Mouse (Mus musculus) kidney, postnatal 25 days (tissue): ENCODE measurements around the gene Zfp60.
"Not testable (repeated sequence)": the region's sequence is repeated elsewhere in the genome, so short reads cannot be mapped to it uniquely, and the experiment has no call there.

Experiments
- DNase-seq, 2 experiments: peaks; one replicate each; pipeline ENCODE4 v3.0.0; 2021; ENCODE audit warnings: mixed read lengths in 2 of 2

The Zfp60 gene

DNA sequence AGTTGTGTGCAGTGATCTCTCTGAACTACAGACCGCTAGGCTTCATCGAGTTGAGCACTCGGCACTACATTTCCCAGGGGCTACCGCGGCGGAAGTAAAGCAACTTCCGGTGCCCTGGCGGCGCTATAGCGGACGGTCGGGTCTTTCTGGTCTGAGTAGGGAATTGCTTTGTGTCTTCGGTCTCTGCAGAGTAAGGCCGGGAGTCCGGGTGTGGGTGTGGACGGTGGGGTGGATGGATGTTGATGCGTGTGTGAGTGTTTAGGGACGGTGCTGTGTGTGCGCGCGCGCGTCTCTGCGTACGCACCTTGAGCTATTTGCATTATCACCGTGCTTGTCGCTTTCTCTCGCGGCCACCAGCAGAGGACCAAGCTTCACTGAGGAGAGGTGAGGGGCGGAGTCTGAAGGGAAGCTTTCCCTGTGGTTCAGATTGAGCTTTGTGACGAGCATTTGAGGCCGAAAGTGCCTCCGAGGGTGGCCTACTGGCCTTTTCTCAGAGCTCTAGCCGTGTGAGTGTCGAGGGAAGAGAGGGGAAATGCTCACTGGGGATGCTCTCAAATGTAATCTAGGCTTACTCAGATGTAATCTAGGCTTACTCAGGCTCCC, at the start of gene Zfp60:
Zfp60 (plus strand) TSS at position 109 of the 603 bp plus-strand sequence.
- DNase-seq = peak; percentile 86 to 91

GRCm38 (mm10) chr7:27683218-27683617, 48.0 kb upstream of the Zfp60 start:
- DNase-seq = no peak

DNA sequence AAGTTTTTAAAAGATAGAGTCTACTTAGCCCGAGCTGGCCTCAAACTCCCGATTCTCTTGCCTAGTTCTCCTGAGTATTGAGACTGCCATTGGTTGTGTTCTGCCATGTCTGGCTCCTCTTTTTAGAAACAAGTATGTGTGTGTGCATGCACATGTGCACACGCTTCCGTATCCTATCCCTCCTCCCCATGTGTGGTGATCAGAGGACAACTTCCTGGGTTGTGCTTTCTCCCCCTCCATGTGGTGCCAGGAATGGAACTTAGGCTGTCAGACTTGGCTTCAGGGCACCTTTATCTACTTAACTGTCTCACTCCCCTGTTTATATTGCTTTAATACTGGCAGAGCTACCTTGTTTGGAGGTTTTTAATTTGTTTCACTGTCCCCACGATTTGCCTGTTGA, 46.0 kb upstream of the Zfp60 start:
- no peak for DNase-seq

GRCm38 (mm10) chr7:27685681-27686080, 45.5 kb upstream of the Zfp60 start:
- DNase-seq = no peak

GRCm38 (mm10) chr7:27687043-27687442, 44.1 kb upstream of the Zfp60 start:
- no peak for DNase-seq

GRCm38 (mm10) chr7:27687836-27688235, 43.4 kb upstream of the Zfp60 start:
- no peak for DNase-seq

GRCm38 (mm10) chr7:27688246-27688788, 42.9 kb upstream of the Zfp60 start:
- no peak for DNase-seq

GRCm38 (mm10) chr7:27688815-27689612, 42.2 kb upstream of the Zfp60 start, which contains the start of gene Zfp607b:
TSS of gene Zfp607b (plus strand) at chr7:27689340.
- peak; percentile 91 to 96 for DNase-seq

DNA sequence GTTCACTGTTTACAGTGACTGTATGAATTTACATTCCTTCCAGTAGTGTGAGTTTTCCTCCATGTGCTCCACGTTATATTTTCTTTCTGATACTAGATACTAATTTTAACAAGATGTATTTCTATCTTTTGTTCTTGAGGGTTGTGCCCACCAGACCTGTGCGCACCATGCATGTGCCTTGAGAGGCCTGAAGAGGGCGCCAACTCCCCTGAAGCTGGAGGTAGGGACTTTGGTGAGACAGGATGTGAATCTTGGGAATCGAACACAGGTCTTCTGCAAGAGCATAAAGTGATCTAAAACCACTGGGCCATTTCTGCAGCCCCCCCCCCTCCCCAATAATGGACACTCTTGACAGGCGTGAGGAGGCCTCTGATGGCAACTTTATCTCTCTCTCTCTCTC, 40.1 kb upstream of the Zfp60 start:
- DNase-seq = peak; percentile 26 to 45

- DNase-seq = no peak
Measured at GRCm38 (mm10) chr7:27696711-27697110, 34.5 kb upstream of the Zfp60 start.

GRCm38 (mm10) chr7:27710402-27710801, 20.8 kb upstream of the Zfp60 start:
- no peak for DNase-seq

DNA sequence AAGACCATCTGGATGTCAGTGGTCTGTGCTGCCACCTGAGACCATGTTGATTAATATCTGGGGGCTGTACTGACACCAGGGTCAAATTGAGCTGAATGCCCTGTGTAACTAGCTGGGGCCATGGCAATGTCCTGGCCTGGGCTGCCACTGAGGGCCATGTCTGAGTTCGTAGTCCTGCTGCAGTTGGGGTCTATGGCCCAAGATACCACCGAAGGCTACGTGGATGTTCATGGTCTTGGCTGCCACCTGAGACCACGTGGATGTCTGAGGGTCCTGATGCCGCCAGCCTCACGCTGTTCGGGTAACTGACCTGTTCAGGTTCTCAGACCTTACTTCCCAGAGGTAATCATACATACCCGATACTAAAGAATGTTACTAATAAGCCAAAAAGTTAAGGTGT, 9.2 kb upstream of the Zfp60 start:
- no peak for DNase-seq

GRCm38 (mm10) chr7:27725566-27726538, 5.3 kb upstream of the Zfp60 start:
- DNase-seq = peak in 1 of 2 experiments; percentile 34

DNA sequence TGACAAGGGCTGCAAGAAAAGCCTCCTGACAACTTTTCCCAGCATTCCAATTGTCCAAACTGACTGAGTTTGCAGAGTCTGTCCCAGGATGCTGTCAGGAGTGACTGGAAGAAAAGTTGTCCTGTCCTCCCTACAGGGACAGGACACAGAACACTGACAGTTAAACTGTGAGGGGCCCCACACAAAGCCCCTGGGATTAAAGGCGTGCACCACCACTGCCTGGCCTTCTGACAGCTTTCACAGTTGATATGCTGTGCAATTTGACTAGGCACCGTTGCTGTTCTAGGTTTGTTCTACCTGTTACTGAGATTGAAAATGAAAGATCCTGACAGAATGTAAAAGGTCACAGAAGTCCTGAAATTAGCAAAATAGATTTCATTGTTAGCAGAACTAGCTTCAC, 3.7 kb upstream of the Zfp60 start:
- no peak for DNase-seq

DNA sequence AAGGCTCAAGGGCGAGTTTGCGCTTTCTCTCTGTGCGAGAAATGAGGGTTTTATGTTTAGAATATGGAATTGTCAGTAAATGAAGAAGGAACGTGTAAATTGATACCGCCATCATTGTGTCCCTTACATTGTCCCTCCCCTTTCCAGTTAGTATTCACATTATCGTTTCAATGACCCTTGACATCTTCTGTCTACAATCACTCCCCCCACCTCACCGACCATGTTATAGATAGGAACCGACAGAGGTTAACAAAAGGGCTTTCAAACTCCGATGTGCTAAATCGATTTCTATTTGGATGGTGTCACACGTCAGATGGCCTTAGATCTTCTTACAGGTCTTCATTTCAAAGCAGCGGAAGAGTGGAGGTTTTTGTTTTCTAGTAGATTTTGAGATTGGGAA, 757 bp downstream of the Zfp60 start:
- no peak for DNase-seq

- no peak for DNase-seq
Measured at GRCm38 (mm10) chr7:27732508-27732907, 1.3 kb downstream of the Zfp60 start.

GRCm38 (mm10) chr7:27735457-27735856, 4.3 kb downstream of the Zfp60 start:
- DNase-seq = no peak

GRCm38 (mm10) chr7:27756351-27757047, 25.3 kb downstream of the Zfp60 start:
- no peak for DNase-seq

DNA sequence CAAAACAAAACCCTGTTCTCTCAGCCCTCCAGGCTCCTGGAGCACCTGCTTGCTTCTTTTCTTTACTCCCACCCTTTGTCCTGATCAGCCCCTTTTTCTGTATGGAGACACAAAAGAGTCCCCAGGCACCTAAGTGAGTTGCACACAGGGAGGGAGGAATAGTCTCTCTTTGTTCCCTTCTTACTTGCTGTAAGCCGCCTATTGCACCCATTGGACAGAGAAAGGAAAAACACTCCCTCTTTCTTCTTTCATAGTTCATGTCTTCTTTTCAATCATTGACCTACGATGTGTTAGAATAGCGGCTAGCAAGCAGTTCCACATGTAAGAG, 25.8 kb downstream of the Zfp60 start:
- no peak for DNase-seq

DNA sequence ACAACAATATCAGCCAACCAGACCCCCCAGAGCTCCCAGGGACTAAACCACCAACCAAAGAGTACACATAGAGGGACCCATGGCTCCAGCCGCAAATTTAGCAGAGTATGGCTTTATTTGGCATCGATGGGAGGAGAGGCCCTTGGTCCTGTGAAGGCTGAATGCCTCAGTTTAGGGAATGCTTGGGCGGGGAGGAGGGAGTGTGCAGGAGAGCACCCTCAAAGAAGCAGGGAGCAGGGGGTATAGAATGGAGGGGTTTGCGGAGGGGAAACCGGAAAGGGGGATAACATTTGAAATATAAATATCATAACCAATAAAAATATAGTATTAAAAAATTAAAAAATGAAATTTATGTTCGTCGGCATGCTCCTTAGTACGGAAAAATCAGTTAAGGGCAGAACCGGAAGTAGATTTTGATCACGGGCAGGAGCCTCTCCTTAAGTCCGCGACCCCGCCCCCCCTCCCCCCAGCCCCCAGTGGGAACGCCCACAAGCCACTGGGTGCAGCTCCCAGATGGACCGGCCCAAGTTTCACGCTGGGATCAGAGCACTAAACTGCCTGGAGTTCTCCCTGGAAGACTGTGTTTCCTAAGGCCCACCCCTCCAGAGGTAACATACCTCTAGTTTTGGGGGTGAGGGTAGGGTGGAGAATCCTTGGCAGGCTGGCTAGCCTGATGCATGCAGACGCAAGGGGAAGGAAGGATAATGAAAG, 34.1 kb downstream of the Zfp60 start:
- DNase-seq = no peak

DNA sequence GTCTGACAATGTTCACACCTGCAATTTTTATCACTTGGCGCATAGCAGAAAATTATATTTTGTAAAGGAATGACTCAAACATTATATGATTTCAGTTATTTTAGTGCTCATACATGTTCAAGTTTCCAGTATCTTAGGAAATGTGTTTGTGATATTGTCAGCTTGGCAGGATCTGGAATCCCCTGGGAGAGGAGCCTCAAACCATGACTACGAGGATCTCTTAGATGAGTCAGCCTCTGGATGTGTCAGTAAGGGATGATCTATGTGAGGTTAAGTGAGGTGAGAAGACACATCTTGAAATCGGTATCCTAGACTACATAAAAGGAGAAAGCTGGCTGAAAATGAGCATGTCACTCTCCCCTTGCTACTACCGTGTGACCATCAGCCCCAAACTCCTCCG, 58.1 kb downstream of the Zfp60 start:
- no peak for DNase-seq

- not testable (repeated sequence) for DNase-seq
Measured at GRCm38 (mm10) chr7:27793865-27794264, 62.7 kb downstream of the Zfp60 start.
